Mouse (Mus musculus): ENCODE results near the gene Spatc1l. TPM values are rescaled to one million over a fixed set of nuclear protein-coding genes. Genes with fewer than 3 reads are reported as not detected.

Spatc1l gene
- polyA plus RNA-seq, 1 experiment from 2014 or later, result not detected

- Histone ChIP-seq H3K9ac (replicated peaks) (no peak overlapping the region), H3K4me2 (replicated peaks) (no peak overlapping the region), H3K27me3 (no peaks in the 10 kb centered on the region), H3K9me3 (no peaks in the 10 kb centered on the region), H3K27ac (replicated peaks) (no peak overlapping the region), H3K36me3 (peaks cover 88% of the 10 kb centered on the region), H3K4me1 (no peaks in the 10 kb centered on the region), H3K4me3 (no peak overlapping the region)
- WGBS, result 73% methylated on average over 3 of the region's 3 CpGs
- no peak for ATAC-seq (replicated peaks)
These were observed 10.5 kb upstream of the Spatc1l start for GRCm38 (mm10) chr10:76551556-76551955.

GRCm38 (mm10) chr10:76554061-76554460, 8.0 kb upstream of the Spatc1l start:
- Histone ChIP-seq H3K4me2 (replicated peaks) (no peak overlapping the region), H3K27me3 (no peaks in the 10 kb centered on the region), H3K4me3 (no peak overlapping the region), H3K9ac (replicated peaks) (no peak overlapping the region), H3K4me1 (no peaks in the 10 kb centered on the region), H3K9me3 (no peaks in the 10 kb centered on the region), H3K36me3 (peaks cover 65% of the 10 kb centered on the region), H3K27ac (replicated peaks) (no peak overlapping the region)
- no peak for ATAC-seq (replicated peaks)
- 91% methylated on average over 5 of the region's 5 CpGs for WGBS

- H3K4me1 ChIP-seq, result no peaks in the 10 kb centered on the region
- no peak overlapping the region for H3K4me2 ChIP-seq (replicated peaks)
- no peak overlapping the region for H3K9ac ChIP-seq (replicated peaks)
- no peaks in the 10 kb centered on the region for H3K9me3 ChIP-seq
- H3K27ac ChIP-seq (replicated peaks), result no peak overlapping the region
- 92% methylated on average over 22 of the region's 22 CpGs for WGBS
- ATAC-seq (replicated peaks), result no peak
- H3K27me3 ChIP-seq, result no peaks in the 10 kb centered on the region
- H3K4me3 ChIP-seq, result no peak overlapping the region
- no peaks in the 10 kb centered on the region for H3K36me3 ChIP-seq
These were observed 8.1 kb downstream of the Spatc1l start for GRCm38 (mm10) chr10:76569996-76570685.

GRCm38 (mm10) chr10:76571070-76571469, 9.0 kb downstream of the Spatc1l start:
- no peaks in the 10 kb centered on the region for H3K4me1 ChIP-seq
- no peak overlapping the region for H3K27ac ChIP-seq (replicated peaks)
- 63% methylated on average over 2 of the region's 2 CpGs for WGBS
- no peaks in the 10 kb centered on the region for H3K36me3 ChIP-seq
- no peak overlapping the region for H3K9ac ChIP-seq (replicated peaks)
- H3K4me3 ChIP-seq, result no peak overlapping the region
- H3K4me2 ChIP-seq (replicated peaks), result no peak overlapping the region
- ATAC-seq (replicated peaks), result no peak
- H3K9me3 ChIP-seq, result no peaks in the 10 kb centered on the region
- no peaks in the 10 kb centered on the region for H3K27me3 ChIP-seq

DNA sequence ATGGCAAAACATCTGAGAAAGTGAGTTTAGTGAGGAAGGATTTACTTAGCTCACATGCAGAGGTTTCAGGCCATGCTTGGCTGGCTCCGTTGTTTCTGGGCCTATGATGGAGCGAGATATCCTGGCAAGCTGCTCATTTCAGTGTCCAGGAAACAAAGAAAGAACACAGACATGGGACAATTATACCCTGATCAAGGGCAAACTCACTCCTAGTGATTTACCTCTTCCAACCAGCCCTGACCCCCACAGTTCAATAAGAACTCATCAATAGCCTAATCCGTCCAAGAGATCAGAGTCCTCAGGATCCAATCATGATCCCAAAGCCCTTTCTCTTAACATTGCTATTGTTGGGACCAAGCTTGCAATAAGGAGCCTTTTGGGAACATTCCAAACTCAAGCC, 10.1 kb downstream of the Spatc1l start:
- H3K27ac ChIP-seq (replicated peaks), result no peak overlapping the region
- no peak for ATAC-seq (replicated peaks)
- no peaks in the 10 kb centered on the region for H3K4me1 ChIP-seq
- no peak overlapping the region for H3K4me3 ChIP-seq
- no peaks in the 10 kb centered on the region for H3K27me3 ChIP-seq
- no peaks in the 10 kb centered on the region for H3K9me3 ChIP-seq
- no peaks in the 10 kb centered on the region for H3K36me3 ChIP-seq
- H3K9ac ChIP-seq (replicated peaks), result no peak overlapping the region
- no peak overlapping the region for H3K4me2 ChIP-seq (replicated peaks)
- 26% methylated on average over 3 of the region's 3 CpGs for WGBS

DNA sequence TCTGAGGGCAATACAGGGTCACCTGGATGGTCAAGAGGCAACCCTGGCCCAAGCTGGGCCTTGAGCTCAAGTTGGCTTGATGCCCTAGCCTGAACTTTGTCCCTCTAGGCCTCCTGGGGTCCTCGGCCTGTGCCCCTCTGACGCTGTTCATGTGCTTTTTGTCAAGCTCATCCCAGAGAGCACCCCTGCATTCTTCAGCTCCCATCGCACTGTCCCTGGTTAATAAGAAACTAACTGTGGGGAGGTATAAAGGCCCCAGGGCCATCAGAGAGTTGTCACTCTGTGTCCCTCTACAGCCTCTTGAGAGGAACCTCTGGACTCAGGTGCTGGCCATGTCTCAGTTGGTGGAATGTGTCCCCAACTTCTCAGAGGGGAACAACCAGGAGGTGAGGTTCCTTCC, 13.3 kb downstream of the Spatc1l start, which contains the start of gene Ftcd:
Gene Ftcd, plus strand, starts transcription at position 275 of the 400 bp plus-strand sequence.
- no peak within 1 kb of the TSS for H3K4me3 ChIP-seq
- WGBS, result 85% methylated on average over 3 of the region's 3 CpGs
- ATAC-seq (replicated peaks), result no peak

GRCm38 (mm10) chr10:76576920-76577319, 14.8 kb downstream of the Spatc1l start:
- no peak overlapping the region for H3K4me3 ChIP-seq
- H3K4me2 ChIP-seq (replicated peaks), result no peak overlapping the region
- no peak overlapping the region for H3K9ac ChIP-seq (replicated peaks)
- WGBS, result 84% methylated on average over 7 of the region's 7 CpGs
- H3K27ac ChIP-seq (replicated peaks), result no peak overlapping the region
- H3K9me3 ChIP-seq, result no peaks in the 10 kb centered on the region
- H3K27me3 ChIP-seq, result no peaks in the 10 kb centered on the region
- no peaks in the 10 kb centered on the region for H3K36me3 ChIP-seq
- no peak for ATAC-seq (replicated peaks)
- H3K4me1 ChIP-seq, result no peaks in the 10 kb centered on the region

More for the DNA sequence above, 13.3 kb downstream of the Spatc1l start, which contains the start of gene Ftcd:
- H3K27me3 ChIP-seq, result no peaks in the 10 kb centered on the region
- no peaks in the 10 kb centered on the region for H3K4me1 ChIP-seq
- no peaks in the 10 kb centered on the region for H3K9me3 ChIP-seq
- H3K27ac ChIP-seq (replicated peaks), result no peak within 1 kb of the TSS
- H3K36me3 ChIP-seq, result no peaks in the 10 kb centered on the region
- no peak within 1 kb of the TSS for H3K9ac ChIP-seq (replicated peaks)
- no peak within 1 kb of the TSS for H3K4me2 ChIP-seq (replicated peaks)

DNA sequence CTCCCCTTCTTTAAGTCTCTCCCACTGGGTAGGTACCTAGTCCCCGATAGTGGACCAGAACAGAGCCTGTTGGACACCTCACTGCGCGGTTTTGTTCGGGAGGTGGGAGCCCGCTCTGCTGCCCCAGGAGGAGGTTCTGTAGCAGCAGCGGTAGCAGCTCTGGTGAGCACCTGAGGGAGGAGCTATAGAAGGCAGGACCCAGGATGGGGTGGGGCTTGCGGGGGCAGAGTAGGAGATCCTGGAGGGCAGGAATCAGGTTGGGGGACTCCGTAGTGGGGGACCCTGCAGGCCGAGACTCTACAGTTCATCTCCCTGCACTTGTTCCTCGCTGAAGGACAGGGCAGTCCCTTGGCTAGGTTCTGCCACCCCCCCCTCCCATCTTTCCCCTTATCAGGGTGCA, 22.1 kb downstream of the Spatc1l start:
- Histone ChIP-seq H3K27me3 (no peaks in the 10 kb centered on the region), H3K4me1 (no peaks in the 10 kb centered on the region), H3K4me3 (peak overlapping the region; percentile 15; the same call in 1 of the 2 replicates), H3K36me3 (no peaks in the 10 kb centered on the region), H3K27ac (replicated peaks) (no peak overlapping the region), H3K9ac (replicated peaks) (no peak overlapping the region), H3K9me3 (no peaks in the 10 kb centered on the region), H3K4me2 (replicated peaks) (peak overlapping the region; percentile 15)
- 9% methylated on average over 10 of the region's 10 CpGs for WGBS
- no peak for ATAC-seq (replicated peaks)

- H3K27me3 ChIP-seq, result no peaks in the 10 kb centered on the region
- no peak overlapping the region for H3K4me2 ChIP-seq (replicated peaks)
- H3K27ac ChIP-seq (replicated peaks), result no peak overlapping the region
- WGBS, result 75% methylated on average over 1 of the region's 1 CpGs
- no peaks in the 10 kb centered on the region for H3K9me3 ChIP-seq
- H3K4me1 ChIP-seq, result no peaks in the 10 kb centered on the region
- H3K36me3 ChIP-seq, result no peaks in the 10 kb centered on the region
- H3K9ac ChIP-seq (replicated peaks), result no peak overlapping the region
- ATAC-seq (replicated peaks), result no peak
- H3K4me3 ChIP-seq, result no peak overlapping the region
These were observed 24.1 kb downstream of the Spatc1l start for GRCm38 (mm10) chr10:76586190-76586589.

DNA sequence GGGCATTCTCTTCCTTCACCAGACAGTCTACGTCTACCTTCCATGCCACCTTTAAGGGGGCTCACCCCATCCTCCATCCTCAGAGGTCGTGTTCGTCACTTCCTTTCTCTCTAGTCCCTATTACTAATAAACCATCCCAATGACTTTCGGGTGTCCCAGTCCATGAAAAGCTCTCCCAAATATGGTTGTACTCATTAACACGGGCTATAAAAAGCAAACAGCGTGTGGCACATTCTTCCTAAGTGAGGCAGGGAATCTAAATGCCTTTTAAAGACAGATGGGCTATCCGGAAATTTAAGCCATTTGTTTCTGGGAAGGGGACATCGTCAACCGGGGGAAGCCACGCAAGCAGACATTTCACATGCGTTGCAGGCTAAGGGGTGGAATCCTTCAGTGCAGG, 28.1 kb downstream of the Spatc1l start:
- Histone ChIP-seq H3K4me2 (replicated peaks) (no peak overlapping the region), H3K9ac (replicated peaks) (no peak overlapping the region), H3K36me3 (no peaks in the 10 kb centered on the region), H3K4me3 (no peak overlapping the region), H3K27ac (replicated peaks) (no peak overlapping the region), H3K9me3 (no peaks in the 10 kb centered on the region), H3K27me3 (no peaks in the 10 kb centered on the region), H3K4me1 (no peaks in the 10 kb centered on the region)
- ATAC-seq (replicated peaks), result no peak
- 87% methylated on average over 11 of the region's 11 CpGs for WGBS

GRCm38 (mm10) chr10:76596338-76596737, 34.3 kb downstream of the Spatc1l start:
- H3K27me3 ChIP-seq, result no peaks in the 10 kb centered on the region
- ATAC-seq (replicated peaks), result no peak
- WGBS, result 94% methylated on average over 31 of the region's 31 CpGs
- no peak overlapping the region for H3K27ac ChIP-seq (replicated peaks)
- H3K9me3 ChIP-seq, result no peaks in the 10 kb centered on the region
- no peak overlapping the region for H3K4me2 ChIP-seq (replicated peaks)
- no peaks in the 10 kb centered on the region for H3K4me1 ChIP-seq
- no peak overlapping the region for H3K4me3 ChIP-seq
- H3K9ac ChIP-seq (replicated peaks), result no peak overlapping the region
- no peaks in the 10 kb centered on the region for H3K36me3 ChIP-seq

GRCm38 (mm10) chr10:76602690-76603089, 40.6 kb downstream of the Spatc1l start:
- no peak overlapping the region for H3K9ac ChIP-seq (replicated peaks)
- H3K9me3 ChIP-seq, result no peaks in the 10 kb centered on the region
- H3K4me1 ChIP-seq, result no peaks in the 10 kb centered on the region
- no peak overlapping the region for H3K4me3 ChIP-seq
- ATAC-seq (replicated peaks), result no peak
- H3K27ac ChIP-seq (replicated peaks), result no peak overlapping the region
- H3K27me3 ChIP-seq, result no peaks in the 10 kb centered on the region
- no peak overlapping the region for H3K4me2 ChIP-seq (replicated peaks)
- no peaks in the 10 kb centered on the region for H3K36me3 ChIP-seq
- WGBS, result 74% methylated on average over 3 of the region's 3 CpGs

DNA sequence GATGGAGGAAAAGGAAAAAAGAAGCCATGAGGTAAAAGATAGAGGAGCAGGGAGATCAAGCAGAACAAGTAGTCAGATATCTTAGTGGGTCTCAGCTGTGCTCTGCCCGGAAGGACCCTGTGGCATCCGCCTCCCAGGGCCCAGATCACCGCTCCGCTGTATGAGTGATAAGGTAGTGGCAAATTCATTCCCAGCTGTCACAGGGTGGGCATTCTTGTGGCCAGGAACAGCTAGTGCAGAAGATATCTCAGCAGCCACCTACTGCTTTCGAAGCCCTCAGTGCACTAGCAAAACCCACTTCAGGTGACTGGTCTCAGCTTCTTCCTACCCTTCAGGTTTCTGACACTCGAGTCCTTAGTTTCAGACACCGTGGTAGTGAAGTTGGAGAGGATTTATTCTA, 50.4 kb downstream of the Spatc1l start:
- Histone ChIP-seq H3K9me3 (no peaks in the 10 kb centered on the region), H3K4me2 (replicated peaks) (no peak overlapping the region), H3K4me3 (no peak overlapping the region), H3K9ac (replicated peaks) (no peak overlapping the region), H3K36me3 (no peaks in the 10 kb centered on the region), H3K27me3 (no peaks in the 10 kb centered on the region), H3K4me1 (no peaks in the 10 kb centered on the region), H3K27ac (replicated peaks) (no peak overlapping the region)
- no peak for ATAC-seq (replicated peaks)
- WGBS, result 90% methylated on average over 7 of the region's 7 CpGs
